Mouse (Mus musculus): ENCODE measurements around the gene Gm6176. TPM values are rescaled to one million over a fixed set of nuclear protein-coding genes. Genes with fewer than 3 reads are reported as not detected.
"Not testable (repeated sequence)": the region's sequence is repeated elsewhere in the genome, so short reads cannot be mapped to it uniquely, and the experiment has no call there.

Gm6176 gene
- polyA plus RNA-seq (2016; fragmentation: Nextera tagmentation; extraction: Ambion mirVana): not detected in 2 replicates

DNA sequence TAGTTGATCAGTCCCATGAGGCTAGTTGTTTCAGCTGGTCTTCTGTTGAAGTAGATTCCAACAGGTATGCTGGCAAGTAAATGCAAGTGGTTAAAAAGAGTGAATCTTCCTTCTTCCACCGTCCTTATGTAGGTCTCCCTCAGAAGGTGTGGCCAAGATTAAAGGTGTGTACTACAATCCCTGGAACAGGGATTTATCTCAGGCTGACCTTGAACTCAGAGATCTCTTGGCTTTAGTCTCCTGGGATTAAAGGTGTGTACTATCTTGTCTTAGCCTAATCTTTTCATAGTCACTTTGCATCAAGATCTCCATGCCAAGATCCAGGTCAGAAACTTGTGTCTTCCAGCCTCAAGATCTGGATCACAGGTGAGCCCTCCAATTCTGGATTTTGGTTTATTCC, at the start of gene Gm6176:
Gene Gm6176 (minus strand): TSS at position 101 of the 400 bp plus-strand sequence.
- H3K27ac ChIP-seq; H3K9me3 ChIP-seq; H3K4me1 ChIP-seq; H3K36me3 ChIP-seq; H3K4me3 ChIP-seq; H3K27me3 ChIP-seq (replicated peaks); ATAC-seq (ENCODE audit: low FRiP score, low read depth); H3K9ac ChIP-seq; H3K4me2 ChIP-seq (replicated peaks): not testable (repeated sequence)
- no CpG with 5 or more reads among the region's 1 CpGs for WGBS

GRCm38 (mm10) chr7:22068757-22069156, 12.7 kb upstream of the Gm6176 start, which contains the start of gene Vmn1r139:
Vmn1r139 (plus strand) TSS chr7:22069057.
- H3K27me3 ChIP-seq (replicated peaks); H3K4me1 ChIP-seq; H3K27ac ChIP-seq; H3K36me3 ChIP-seq; H3K9me3 ChIP-seq; H3K9ac ChIP-seq; H3K4me2 ChIP-seq (replicated peaks); ATAC-seq (ENCODE audit: low FRiP score, low read depth); H3K4me3 ChIP-seq: not testable (repeated sequence)
- no CpG with 5 or more reads among the region's 7 CpGs for WGBS

DNA sequence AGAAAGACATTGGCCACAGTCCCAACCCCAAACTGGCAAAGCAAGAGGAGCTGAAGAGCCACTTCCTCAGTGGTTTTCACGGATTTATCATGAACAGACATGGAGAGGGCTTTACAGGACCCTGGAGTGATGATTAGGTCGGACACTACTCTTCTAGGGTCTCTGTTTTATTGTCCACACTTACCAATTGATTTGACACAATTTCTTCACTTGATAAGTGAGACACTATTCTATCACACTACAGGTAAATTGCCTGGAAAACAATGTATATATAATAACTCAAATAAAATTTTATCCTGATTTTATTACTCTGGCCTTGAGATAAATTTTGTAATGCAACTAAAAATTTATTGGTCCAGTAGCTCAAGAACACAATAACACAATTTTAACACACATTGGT, 27.3 kb downstream of the Gm6176 start, which contains the start of gene Vmn1r138:
Gene Vmn1r138 (minus strand): TSS at position 101 of the 400 bp plus-strand sequence.
- not testable (repeated sequence) for H3K27me3 ChIP-seq (replicated peaks); H3K4me1 ChIP-seq; H3K9ac ChIP-seq; H3K27ac ChIP-seq; H3K4me2 ChIP-seq (replicated peaks); H3K36me3 ChIP-seq; H3K4me3 ChIP-seq; ATAC-seq (ENCODE audit: low FRiP score, low read depth); H3K9me3 ChIP-seq
- WGBS: no CpG with 5 or more reads among the region's 2 CpGs

Other genes with a start within 250 kb of the Gm6176 start
- not detected in 2 replicates for gene Vmn1r135, start 224.0 kb downstream of the Gm6176 start, polyA plus RNA-seq (2016; fragmentation: Nextera tagmentation; extraction: Ambion mirVana)
- gene Gm5725, start 212.0 kb downstream of the Gm6176 start, polyA plus RNA-seq (2016; fragmentation: Nextera tagmentation; extraction: Ambion mirVana): not detected in 2 replicates
- gene Gm5891, start 135.0 kb downstream of the Gm6176 start, polyA plus RNA-seq (2016; fragmentation: Nextera tagmentation; extraction: Ambion mirVana): not detected in 2 replicates
- gene Vmn1r137, start 61.7 kb downstream of the Gm6176 start, polyA plus RNA-seq (2016; fragmentation: Nextera tagmentation; extraction: Ambion mirVana): not detected in 2 replicates
- gene Vmn1r138, start 27.4 kb downstream of the Gm6176 start, polyA plus RNA-seq (2016; fragmentation: Nextera tagmentation; extraction: Ambion mirVana): not detected in 2 replicates
- not detected in 2 replicates for gene Vmn1r139, start 12.8 kb upstream of the Gm6176 start, polyA plus RNA-seq (2016; fragmentation: Nextera tagmentation; extraction: Ambion mirVana)
- not detected in 2 replicates for gene Gm16451, start 61.9 kb upstream of the Gm6176 start, polyA plus RNA-seq (2016; fragmentation: Nextera tagmentation; extraction: Ambion mirVana)
- gene Gm10666, start 78.4 kb upstream of the Gm6176 start, polyA plus RNA-seq (2016; fragmentation: Nextera tagmentation; extraction: Ambion mirVana): not detected in 2 replicates
- gene Vmn1r142, start 107.7 kb upstream of the Gm6176 start, polyA plus RNA-seq (2016; fragmentation: Nextera tagmentation; extraction: Ambion mirVana): not detected in 2 replicates
- gene Vmn1r143, start 133.1 kb upstream of the Gm6176 start, polyA plus RNA-seq (2016; fragmentation: Nextera tagmentation; extraction: Ambion mirVana): not detected in 2 replicates
- not detected in 2 replicates for gene Gm8653, start 145.0 kb upstream of the Gm6176 start, polyA plus RNA-seq (2016; fragmentation: Nextera tagmentation; extraction: Ambion mirVana)
- not detected in 2 replicates for gene Gm8453, start 173.2 kb upstream of the Gm6176 start, polyA plus RNA-seq (2016; fragmentation: Nextera tagmentation; extraction: Ambion mirVana)

Data from neural tube, embryonic 12.5 days (tissue).